Mouse (Mus musculus) neural tube, embryonic 13.5 days (tissue): ENCODE results near the gene Pdzd7. TPM values are rescaled to one million over a fixed set of nuclear protein-coding genes. Genes with fewer than 3 reads are reported as not detected.

Source experiments
- ATAC-seq: fragments of 200-750 bp; cut with Nextera tagmentation; 2 replicates; pipeline ENCODE4 v1.8.0; 2017; ENCODE audit warnings: low read depth, mild to moderate bottlenecking, moderate TSS enrichment, moderate library complexity
- H3K27ac ChIP-seq: fragments of 300-500 bp; sonication (generic); replicated peaks from 2 replicates; pipeline ENCODE4 v1.5.1; 2015; ENCODE audit warnings: moderate library complexity, mild to moderate bottlenecking, inconsistent platforms
- H3K27me3 ChIP-seq: fragments of 300-500 bp; sonication (generic); 2 replicates; pipeline ENCODE4 v1.6.1; 2015; ENCODE audit warnings: mild to moderate bottlenecking, inconsistent platforms
- H3K36me3 ChIP-seq: fragments of 300-500 bp; sonication (generic); 2 replicates; pipeline ENCODE4 v1.6.1; 2015; ENCODE audit warnings: mild to moderate bottlenecking, inconsistent platforms
- H3K4me1 ChIP-seq: fragments of 300-500 bp; sonication (generic); replicated peaks from 2 replicates; pipeline ENCODE4 v1.6.1; 2015; ENCODE audit warnings: inconsistent platforms
- H3K4me2 ChIP-seq: fragments of 300-500 bp; sonication (generic); 2 replicates; pipeline ENCODE4 v1.6.1; 2015; ENCODE audit warnings: inconsistent platforms, mild to moderate bottlenecking, moderate library complexity
- H3K4me3 ChIP-seq: fragments of 300-500 bp; sonication (generic); 2 replicates; pipeline ENCODE4 v1.5.1; 2015; ENCODE audit warnings: mild to moderate bottlenecking, inconsistent platforms
- H3K9ac ChIP-seq: fragments of 300-500 bp; sonication (generic); 2 replicates; pipeline ENCODE4 v1.6.1; 2015; ENCODE audit warnings: moderate library complexity, mild to moderate bottlenecking, inconsistent platforms
- H3K9me3 ChIP-seq: fragments of 300-500 bp; sonication (generic); 2 replicates; pipeline ENCODE4 v1.6.1; 2016; ENCODE audit warnings: inconsistent platforms
- WGBS: fragments of 180-500 bp; shearing (Covaris S2); methylation state at CpG from one replicate; pipeline ENCODE4 v1.1.7; 2015; 5-methylcytosine and 5-hydroxymethylcytosine counted together
- polyA plus RNA-seq: library from polyadenylated mRNA; unstranded; fragments of >200 nt; fragmentation: Nextera tagmentation; extraction: Ambion mirVana; gene quantifications from 2 replicates; pipeline ENCODE4 v1.2.1, GENCODE M21; 2015

The Pdzd7 gene
- polyA plus RNA-seq, 1 experiment from 2014 or later = 1.4 TPM

DNA sequence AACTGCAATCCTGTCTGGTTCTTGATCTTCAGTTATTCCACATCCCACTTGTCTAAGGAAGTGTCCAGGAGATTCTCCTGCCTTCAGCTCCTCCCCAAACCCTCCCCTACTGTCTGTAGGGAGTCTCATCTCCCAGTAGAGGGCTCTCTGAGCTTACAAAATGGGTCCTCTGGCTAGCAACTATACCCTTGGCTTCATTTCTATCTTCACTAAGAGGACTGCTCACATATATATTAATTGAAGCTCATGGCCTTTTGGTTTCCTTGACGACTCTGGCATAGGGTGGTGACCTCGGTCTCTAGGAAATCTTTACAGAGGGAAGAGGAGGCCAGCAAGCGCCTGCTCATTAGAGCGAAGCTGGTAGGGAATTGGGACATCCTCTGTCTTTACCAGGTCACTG is 10.8 kb upstream of the Pdzd7 start:
- peaks cover 30% of the 10 kb centered on the region for H3K4me1 ChIP-seq
- 0 out of 2 replicates have a peak overlapping the region, but pooled peaks have one; percentile 54 for H3K27ac ChIP-seq
- no peaks in the 10 kb centered on the region for H3K27me3 ChIP-seq
- H3K36me3 ChIP-seq = peaks cover 41% of the 10 kb centered on the region
- WGBS = 50% methylated on average over 4 of the region's 4 CpGs
- ATAC-seq = no peak
- peak overlapping the region; percentile 92 for H3K4me2 ChIP-seq
- H3K4me3 ChIP-seq = no peak overlapping the region
- H3K9me3 ChIP-seq = no peaks in the 10 kb centered on the region
- no peak overlapping the region for H3K9ac ChIP-seq

DNA sequence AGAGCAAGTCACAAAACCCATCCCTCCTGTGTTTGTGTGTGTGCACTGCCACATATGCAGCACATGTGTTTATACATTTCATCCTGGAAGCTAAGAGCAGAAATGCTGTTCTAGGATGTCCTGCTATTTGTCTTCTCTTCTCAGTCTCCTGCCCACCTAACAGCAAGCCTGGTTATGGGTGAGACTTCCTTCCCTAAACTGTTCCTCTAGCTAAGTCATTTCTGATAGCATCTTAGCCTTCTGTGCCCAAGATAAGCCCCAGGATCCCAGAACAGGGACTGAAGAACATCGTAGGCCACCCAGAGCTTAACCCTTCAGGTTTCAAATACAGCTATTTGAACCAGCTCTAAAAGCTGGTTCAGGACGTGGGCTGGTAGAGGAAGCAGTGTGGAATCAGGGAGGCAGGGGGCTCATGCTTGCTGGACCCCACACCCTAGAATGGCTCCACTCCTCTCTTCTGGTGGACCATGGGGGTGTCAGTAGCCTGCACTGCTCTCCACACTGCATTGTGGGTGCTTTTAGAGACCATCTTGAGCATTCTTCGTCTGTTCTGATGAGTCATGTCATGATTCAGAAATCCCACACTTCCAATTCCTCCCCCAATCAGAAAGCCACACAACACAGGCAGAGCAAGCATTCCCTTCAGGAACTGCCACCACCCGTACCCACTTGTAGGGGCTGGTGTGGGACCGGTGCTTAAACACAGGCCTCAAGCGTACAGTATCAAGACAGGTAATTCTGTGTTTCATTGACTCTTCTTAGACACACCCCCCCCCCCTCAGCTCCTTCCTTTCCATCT is 9.6 kb upstream of the Pdzd7 start:
- Histone ChIP-seq H3K27ac (no peak overlapping the region), H3K4me1 (peaks cover 36% of the 10 kb centered on the region), H3K9ac (no peak overlapping the region), H3K27me3 (no peaks in the 10 kb centered on the region), H3K4me3 (no peak overlapping the region), H3K36me3 (peaks cover 54% of the 10 kb centered on the region), H3K4me2 (no peak overlapping the region), H3K9me3 (no peaks in the 10 kb centered on the region)
- WGBS = 83% methylated on average over 6 of the region's 6 CpGs
- ATAC-seq = no peak

GRCm38 (mm10) chr19:45053451-45053850 is 7.9 kb upstream of the Pdzd7 start:
- H3K27me3 ChIP-seq = no peaks in the 10 kb centered on the region
- no peak overlapping the region for H3K4me3 ChIP-seq
- no peaks in the 10 kb centered on the region for H3K9me3 ChIP-seq
- ATAC-seq = no peak
- no peak overlapping the region for H3K27ac ChIP-seq
- 89% methylated on average over 8 of the region's 8 CpGs for WGBS
- H3K36me3 ChIP-seq = peaks cover 60% of the 10 kb centered on the region
- H3K4me2 ChIP-seq = no peak overlapping the region
- H3K9ac ChIP-seq = no peak overlapping the region
- H3K4me1 ChIP-seq = peaks cover 44% of the 10 kb centered on the region

GRCm38 (mm10) chr19:45049523-45049922 is 4.0 kb upstream of the Pdzd7 start:
- Histone ChIP-seq H3K9me3 (no peaks in the 10 kb centered on the region), H3K27ac (no peak overlapping the region), H3K36me3 (peaks cover 51% of the 10 kb centered on the region), H3K9ac (0 out of 2 replicates have a peak overlapping the region, but pooled peaks have one; percentile 12), H3K4me3 (no peak overlapping the region; the same call in 1 of the 2 replicates), H3K4me1 (peaks cover 42% of the 10 kb centered on the region), H3K4me2 (peak overlapping the region; percentile 81), H3K27me3 (peaks cover 17% of the 10 kb centered on the region)
- WGBS = 78% methylated on average over 9 of the region's 9 CpGs
- no peak for ATAC-seq

- peaks cover 44% of the 10 kb centered on the region for H3K36me3 ChIP-seq
- peak overlapping the region; percentile 82 for H3K9ac ChIP-seq
- peak overlapping the region; percentile 81 for H3K4me2 ChIP-seq
- H3K4me1 ChIP-seq = peaks cover 44% of the 10 kb centered on the region
- H3K27ac ChIP-seq = peak overlapping the region; percentile 93
- peak overlapping the region; percentile 59 for H3K4me3 ChIP-seq
- peaks cover 22% of the 10 kb centered on the region for H3K27me3 ChIP-seq
- WGBS = 85% methylated on average over 12 of the region's 12 CpGs
- ATAC-seq = no peak
- no peaks in the 10 kb centered on the region for H3K9me3 ChIP-seq
Measured at GRCm38 (mm10) chr19:45048644-45049365, 3.3 kb upstream of the Pdzd7 start.

- peak; percentile 75 for ATAC-seq
Measured at GRCm38 (mm10) chr19:45047935-45048643, 2.6 kb upstream of the Pdzd7 start.

GRCm38 (mm10) chr19:45047417-45047934 is 2.0 kb upstream of the Pdzd7 start, which contains the start of gene Sfxn3:
Gene Sfxn3, plus strand, starts transcription at chr19:45047503.
- peak; percentile 88 for ATAC-seq
- Histone ChIP-seq H3K9me3 (no peaks in the 10 kb centered on the region), H3K4me1 (peaks cover 44% of the 10 kb centered on the region), H3K9ac (peak within 1 kb of the TSS; percentile 82), H3K36me3 (peaks cover 30% of the 10 kb centered on the region), H3K4me3 (peak within 1 kb of the TSS; percentile 59), H3K27ac (peak within 1 kb of the TSS; percentile 93), H3K4me2 (peak within 1 kb of the TSS; percentile 81), H3K27me3 (peaks cover 27% of the 10 kb centered on the region)
- 0% methylated on average over 26 of the region's 26 CpGs for WGBS

More at GRCm38 (mm10) chr19:45047935-45048643, 2.6 kb upstream of the Pdzd7 start:
- Histone ChIP-seq H3K4me2 (peak overlapping the region; percentile 81), H3K36me3 (peaks cover 37% of the 10 kb centered on the region), H3K9me3 (no peaks in the 10 kb centered on the region), H3K27me3 (peaks cover 26% of the 10 kb centered on the region), H3K4me1 (peaks cover 44% of the 10 kb centered on the region), H3K4me3 (peak overlapping the region; percentile 59), H3K27ac (peak overlapping the region; percentile 93), H3K9ac (peak overlapping the region; percentile 82)
- WGBS = 43% methylated on average over 11 of the region's 11 CpGs

DNA sequence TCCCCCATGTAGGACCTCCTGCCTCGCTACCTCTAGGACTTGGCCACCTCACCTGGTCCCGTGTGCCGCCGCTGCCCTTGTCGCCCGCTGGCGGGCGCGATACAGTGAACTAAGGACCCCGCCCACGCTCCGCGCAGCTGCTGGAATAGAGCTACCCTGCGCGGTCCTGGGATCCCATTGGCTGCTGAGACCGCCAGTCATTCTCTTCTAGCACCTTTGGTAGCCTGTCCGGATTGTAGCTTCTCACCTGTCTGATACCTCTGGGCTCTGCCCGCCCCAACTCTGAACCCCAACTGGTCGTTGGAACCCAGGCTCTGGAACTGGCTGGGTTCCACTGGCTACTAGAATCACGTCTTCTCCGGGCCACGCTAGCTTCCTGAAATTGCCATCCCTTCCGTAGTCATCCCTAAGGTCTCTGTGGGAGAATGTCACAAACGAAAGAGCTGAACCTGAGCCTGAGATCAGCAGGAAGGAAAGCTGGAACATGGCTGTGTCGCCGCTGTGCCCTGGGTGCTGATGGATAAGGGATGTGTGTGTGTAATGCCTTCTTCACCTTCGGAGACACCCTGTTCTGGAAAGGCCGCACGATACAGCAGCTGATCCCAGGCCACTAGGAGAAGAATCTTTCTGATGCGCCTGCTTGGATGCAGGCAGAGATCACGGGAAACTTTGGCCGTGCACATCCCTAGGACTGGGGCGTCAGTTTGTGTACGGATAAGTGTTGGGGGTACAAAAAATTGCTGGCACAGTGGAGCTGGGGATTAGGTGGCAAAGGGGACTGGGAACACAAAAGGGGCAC is 1.2 kb upstream of the Pdzd7 start:
- H3K9me3 ChIP-seq = no peaks in the 10 kb centered on the region
- H3K36me3 ChIP-seq = peaks cover 23% of the 10 kb centered on the region
- WGBS = 2% methylated on average over 34 of the region's 34 CpGs
- peaks cover 27% of the 10 kb centered on the region for H3K27me3 ChIP-seq
- H3K4me1 ChIP-seq = peaks cover 44% of the 10 kb centered on the region
- peak overlapping the region; percentile 59 for H3K4me3 ChIP-seq
- peak overlapping the region; percentile 93 for H3K27ac ChIP-seq
- H3K9ac ChIP-seq = peak overlapping the region; percentile 82
- peak overlapping the region; percentile 81 for H3K4me2 ChIP-seq
- ATAC-seq = peak; percentile 64

DNA sequence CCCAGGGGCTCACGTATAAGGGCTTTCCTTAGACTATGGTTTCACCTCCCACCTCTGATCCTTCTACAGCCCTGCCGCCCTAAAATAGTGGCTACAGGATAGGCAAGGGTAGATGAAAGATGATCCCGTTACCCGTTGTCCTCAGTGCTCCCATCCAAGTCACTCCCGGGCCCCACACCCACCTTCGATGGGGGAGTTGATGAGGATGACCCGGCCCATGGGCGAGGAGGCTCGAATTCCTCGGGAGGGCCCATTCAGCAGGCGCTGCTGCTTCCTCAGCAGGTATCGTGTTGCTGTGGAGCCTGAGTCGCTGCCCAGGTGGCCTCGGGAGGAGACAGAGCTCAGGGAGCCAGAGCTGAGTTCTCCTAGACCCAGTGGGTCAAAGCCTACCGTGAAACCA is 281 bp downstream of the Pdzd7 start:
- no peak overlapping the region for H3K9ac ChIP-seq
- H3K27me3 ChIP-seq = peaks cover 28% of the 10 kb centered on the region
- H3K27ac ChIP-seq = no peak overlapping the region
- no peak overlapping the region for H3K4me2 ChIP-seq
- WGBS = 47% methylated on average over 15 of the region's 15 CpGs
- H3K4me3 ChIP-seq = no peak overlapping the region
- ATAC-seq = no peak
- H3K36me3 ChIP-seq = peaks cover 8% of the 10 kb centered on the region
- no peaks in the 10 kb centered on the region for H3K9me3 ChIP-seq
- peaks cover 40% of the 10 kb centered on the region for H3K4me1 ChIP-seq

- no peaks in the 10 kb centered on the region for H3K9me3 ChIP-seq
- H3K36me3 ChIP-seq = peaks cover under 1% of the 10 kb centered on the region; the same call in 1 of the 2 replicates
- no peak overlapping the region for H3K4me3 ChIP-seq
- H3K4me2 ChIP-seq = no peak overlapping the region
- no peak for ATAC-seq
- peaks cover 34% of the 10 kb centered on the region for H3K27me3 ChIP-seq
- 59% methylated on average over 11 of the region's 11 CpGs for WGBS
- no peak overlapping the region for H3K9ac ChIP-seq
- no peak overlapping the region for H3K27ac ChIP-seq
- peaks cover 33% of the 10 kb centered on the region for H3K4me1 ChIP-seq
Measured at GRCm38 (mm10) chr19:45044389-45044927, 1.1 kb downstream of the Pdzd7 start.

DNA sequence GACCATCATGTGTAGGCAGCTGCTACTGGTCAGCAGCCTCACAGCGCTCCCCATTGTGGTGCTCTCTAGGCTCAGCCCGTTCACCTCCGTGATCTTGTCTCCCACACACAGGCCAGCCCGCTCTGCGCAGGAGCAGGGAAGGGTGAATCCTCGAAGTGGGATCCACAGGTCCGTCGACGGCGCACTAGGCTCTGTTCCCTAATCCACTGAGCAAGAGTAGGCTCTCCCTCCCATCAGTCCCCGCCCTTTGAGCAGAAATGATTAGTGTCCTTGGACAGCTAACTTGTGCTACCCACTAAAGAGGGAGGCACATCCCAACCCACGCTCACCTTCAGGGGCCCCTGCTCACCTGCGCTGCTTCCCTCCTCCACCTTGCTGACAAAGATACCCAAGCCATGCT is 5.3 kb downstream of the Pdzd7 start:
- H3K36me3 ChIP-seq = no peaks in the 10 kb centered on the region
- no peak overlapping the region for H3K27ac ChIP-seq
- H3K9me3 ChIP-seq = no peaks in the 10 kb centered on the region
- peak; percentile 8; the same call in 1 of the 2 replicates for ATAC-seq
- H3K4me2 ChIP-seq = no peak overlapping the region
- H3K9ac ChIP-seq = no peak overlapping the region
- peaks cover 29% of the 10 kb centered on the region for H3K27me3 ChIP-seq
- no peak overlapping the region for H3K4me3 ChIP-seq
- H3K4me1 ChIP-seq = 0 out of 2 replicates have a peak, but pooled peaks cover 2% of the 10 kb centered on the region
- 57% methylated on average over 13 of the region's 13 CpGs for WGBS
